Mouse (Mus musculus) urinary bladder, adult 2 months (tissue): ENCODE measurements around the gene Galnt16. TPM values are rescaled to one million over a fixed set of nuclear protein-coding genes. Genes with fewer than 3 reads are reported as not detected.

Source experiments
- DNase-seq: peaks from one replicate; pipeline ENCODE4 v3.0.0; 2022; ENCODE audit warnings: low spot score
- polyA plus RNA-seq: library from polyadenylated mRNA; depleted of rRNA; stranded (reverse); fragments of >200 nt; gene quantifications from 2 replicates; pipeline ENCODE4 v1.2.3, GENCODE M21; 2012; rRNA removed

The Galnt16 gene
- polyA plus RNA-seq = 13.2 and 21.2 TPM in 2 replicates

GRCm38 (mm10) chr12:80517977-80518376 is at the start of gene Galnt16:
Gene Galnt16 (plus strand): TSS chr12:80518277.
- no peak for DNase-seq

- no peak for DNase-seq
Measured at GRCm38 (mm10) chr12:80470206-80470605, 47.9 kb upstream of the Galnt16 start.

- DNase-seq = no peak
Measured at GRCm38 (mm10) chr12:80471926-80472325, 46.2 kb upstream of the Galnt16 start.

DNA sequence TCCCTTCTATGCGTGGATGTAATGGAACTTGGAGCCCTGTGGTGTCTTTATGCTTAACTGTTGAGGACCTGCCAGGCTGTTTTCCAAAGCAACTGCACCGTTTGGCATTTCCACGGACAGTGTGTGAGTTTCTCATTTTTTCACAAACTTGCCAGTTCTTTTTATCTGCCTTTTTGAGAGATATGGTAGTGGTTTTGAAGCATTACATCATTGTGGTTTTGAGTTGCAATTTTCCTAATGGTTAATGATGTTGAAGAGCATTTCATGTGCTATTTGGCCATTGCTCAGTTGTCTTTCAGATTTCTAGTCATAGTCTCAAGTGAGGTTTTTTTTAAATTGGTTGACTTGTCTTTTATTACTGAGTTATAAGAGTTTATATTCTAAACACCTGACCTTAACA is 44.3 kb upstream of the Galnt16 start:
- no peak for DNase-seq

GRCm38 (mm10) chr12:80479986-80480385 is 38.1 kb upstream of the Galnt16 start:
- DNase-seq = no peak

- no peak for DNase-seq
Measured at GRCm38 (mm10) chr12:80483397-80483796, 34.7 kb upstream of the Galnt16 start.

GRCm38 (mm10) chr12:80493311-80493710 is 24.8 kb upstream of the Galnt16 start:
- no peak for DNase-seq

DNA sequence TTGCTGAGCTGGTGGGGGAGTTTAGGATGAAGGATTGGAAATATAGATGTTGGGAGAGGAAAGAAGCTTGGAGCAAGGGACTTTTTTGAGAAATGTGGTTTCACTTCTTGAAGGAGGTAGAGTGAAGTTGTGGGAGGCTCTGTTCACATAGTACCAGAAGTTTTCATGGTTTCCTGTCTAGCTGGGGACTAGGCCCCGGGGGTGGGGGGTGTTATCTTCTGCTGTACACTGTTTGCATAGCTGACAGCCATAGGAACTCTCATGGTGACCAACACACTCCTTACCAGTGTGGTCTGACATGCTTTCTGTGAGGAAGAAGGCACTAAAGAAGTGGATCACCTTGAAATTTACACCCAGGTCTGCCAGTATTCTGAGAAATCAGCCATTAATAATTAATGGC is 22.4 kb upstream of the Galnt16 start:
- no peak for DNase-seq

GRCm38 (mm10) chr12:80498356-80498755 is 19.7 kb upstream of the Galnt16 start:
- DNase-seq = no peak

DNA sequence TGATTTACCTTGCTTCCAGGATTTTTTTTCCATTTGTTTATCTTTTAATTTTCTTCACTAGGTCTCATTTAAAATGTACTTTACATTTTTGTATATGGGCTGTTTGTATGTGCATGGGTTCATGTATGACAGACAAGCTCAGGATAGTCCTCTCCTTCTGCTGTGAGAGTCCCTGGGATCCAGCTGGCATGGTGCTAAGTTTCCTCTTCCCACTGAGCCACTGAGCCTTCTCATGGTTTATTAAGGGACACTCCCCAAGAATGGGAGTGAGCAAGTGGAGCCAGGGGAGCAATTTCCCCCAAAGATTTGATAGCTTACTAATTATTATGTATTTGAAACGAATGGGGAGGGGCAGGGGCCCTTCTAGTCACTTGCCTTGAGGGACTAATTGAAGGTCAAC is 17.6 kb upstream of the Galnt16 start:
- no peak for DNase-seq

DNA sequence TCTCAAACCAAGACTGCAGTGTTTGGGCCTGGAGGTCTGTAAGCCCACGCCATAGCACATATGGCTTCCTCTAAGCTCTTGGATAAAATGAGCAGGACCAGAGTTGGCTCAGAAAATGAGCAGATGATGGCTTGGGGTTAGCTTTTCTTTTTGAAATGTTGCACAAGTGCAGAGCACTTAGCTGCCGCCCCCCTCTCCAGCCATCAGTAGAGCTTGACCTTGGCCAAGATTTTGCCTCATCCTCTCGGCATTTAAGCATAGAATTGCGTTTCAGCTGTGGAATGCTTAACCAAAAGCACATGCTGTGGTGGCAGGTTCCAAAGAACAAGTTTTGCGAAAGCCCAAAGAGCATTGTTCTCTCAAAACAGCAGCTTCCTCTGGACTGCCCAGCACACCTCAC is 13.4 kb upstream of the Galnt16 start:
- DNase-seq = no peak

- DNase-seq = no peak
Measured at GRCm38 (mm10) chr12:80507041-80507745, 10.9 kb upstream of the Galnt16 start.

DNA sequence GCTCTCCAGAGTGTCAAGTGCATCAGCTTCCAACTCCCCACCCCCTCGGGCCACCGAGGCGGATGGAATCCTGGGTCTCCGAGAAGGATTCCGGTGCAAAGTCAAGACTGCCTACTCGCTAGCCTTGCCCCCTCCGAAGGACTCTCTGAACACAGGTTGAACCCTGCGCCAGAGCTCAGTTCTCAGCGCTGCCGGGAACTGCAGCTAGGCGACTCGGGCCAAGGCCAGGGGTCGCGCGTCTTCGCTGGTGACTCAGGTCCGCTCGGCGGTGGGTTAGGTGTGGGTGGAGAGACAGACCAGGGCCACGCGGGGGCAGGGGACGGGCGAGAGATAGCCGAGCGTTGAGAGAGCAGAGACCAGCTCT is 298 bp downstream of the Galnt16 start:
- DNase-seq = no peak

GRCm38 (mm10) chr12:80518757-80519620 is 912 bp downstream of the Galnt16 start:
- peak; percentile 35 for DNase-seq

DNA sequence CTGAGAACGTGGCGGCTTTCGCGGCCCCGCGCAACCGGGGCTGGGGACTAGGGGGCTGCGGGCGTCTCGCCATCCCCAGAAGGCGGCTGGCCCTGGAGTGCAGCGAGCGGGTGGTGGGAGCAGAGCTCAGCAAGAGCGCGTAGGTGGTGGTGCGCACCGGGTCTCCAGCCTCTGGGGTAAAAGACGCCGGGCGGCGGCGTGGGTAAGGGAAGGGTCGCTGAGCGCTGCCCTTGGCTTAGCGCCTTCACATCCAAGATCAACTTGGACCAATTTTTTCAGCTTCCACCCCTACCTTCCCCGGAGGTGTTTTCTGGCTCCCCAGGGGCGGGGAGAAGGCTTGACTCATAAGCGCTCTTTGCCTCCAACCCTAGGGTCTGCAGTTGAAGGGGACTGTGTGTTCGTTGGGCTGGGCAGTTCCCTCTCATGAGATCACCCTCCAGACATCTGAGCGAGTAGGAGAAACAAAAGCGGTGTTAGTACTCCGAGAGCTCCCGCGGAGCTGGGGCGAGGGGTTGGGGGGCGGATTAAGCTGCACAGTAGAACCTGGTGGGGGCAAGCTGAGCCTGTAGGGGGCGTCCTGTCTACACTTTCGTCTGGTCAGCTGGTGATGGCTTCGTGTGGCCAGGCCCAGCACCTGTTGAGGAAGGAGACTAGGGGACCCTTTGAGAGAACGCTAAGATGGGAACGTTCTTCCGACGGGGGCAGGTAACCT is 1.7 kb downstream of the Galnt16 start:
- DNase-seq = no peak

DNA sequence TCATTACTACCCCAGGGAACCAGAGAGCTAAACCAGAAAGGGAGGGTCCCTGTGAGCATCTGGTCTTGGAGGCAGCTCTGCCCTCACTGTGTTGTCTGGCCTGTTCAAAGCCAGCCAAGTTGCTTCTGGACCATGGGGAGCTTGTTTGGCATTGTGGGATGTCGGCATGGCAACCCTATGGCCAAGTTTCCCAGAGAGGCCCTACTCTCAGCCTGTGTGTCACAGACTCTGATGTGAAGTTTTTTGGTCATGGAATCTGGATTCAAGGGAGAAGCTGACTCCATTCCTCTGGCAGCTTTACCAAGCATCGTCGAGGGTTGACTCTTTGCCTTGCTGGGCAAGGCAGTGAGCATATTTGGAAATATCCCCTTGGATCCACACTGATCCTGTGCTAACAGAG is 3.9 kb downstream of the Galnt16 start:
- DNase-seq = no peak

- DNase-seq = no peak
Measured at GRCm38 (mm10) chr12:80524276-80524921, 6.3 kb downstream of the Galnt16 start.

- no peak for DNase-seq
Measured at GRCm38 (mm10) chr12:80525513-80525912, 7.4 kb downstream of the Galnt16 start.

GRCm38 (mm10) chr12:80526511-80526910 is 8.4 kb downstream of the Galnt16 start:
- no peak for DNase-seq

DNA sequence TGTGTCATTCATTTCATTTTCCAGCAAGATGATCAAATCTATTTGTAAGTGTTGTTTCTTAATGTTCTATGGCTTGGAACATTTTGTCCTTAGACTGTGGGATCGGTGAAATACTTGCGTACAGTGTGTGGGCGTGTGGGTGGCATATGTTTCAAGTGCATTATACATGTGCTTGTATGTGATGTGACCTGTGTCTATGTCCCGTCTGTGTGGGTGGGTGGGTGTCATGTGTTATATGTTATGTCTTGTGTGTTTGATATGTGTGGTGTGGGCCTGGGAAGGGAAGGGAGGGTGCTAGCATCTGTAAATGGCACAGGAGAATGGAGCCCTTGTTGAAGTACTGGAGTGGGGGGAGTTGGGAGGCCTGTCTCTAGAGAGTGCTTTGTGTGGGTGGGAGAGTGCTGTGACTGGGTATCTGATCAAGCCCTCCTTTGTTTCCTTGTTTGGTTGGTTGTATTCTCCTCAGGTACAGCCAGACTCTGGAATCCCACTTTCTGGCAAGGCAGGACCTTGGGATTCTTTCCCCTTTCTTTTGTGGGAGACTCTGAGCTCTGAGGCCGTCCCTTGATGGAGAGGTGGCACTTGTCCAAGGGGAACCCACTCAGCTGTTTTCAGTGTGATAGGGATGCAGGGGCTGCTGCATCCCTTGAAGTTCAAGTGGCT is 9.8 kb downstream of the Galnt16 start:
- no peak for DNase-seq

DNA sequence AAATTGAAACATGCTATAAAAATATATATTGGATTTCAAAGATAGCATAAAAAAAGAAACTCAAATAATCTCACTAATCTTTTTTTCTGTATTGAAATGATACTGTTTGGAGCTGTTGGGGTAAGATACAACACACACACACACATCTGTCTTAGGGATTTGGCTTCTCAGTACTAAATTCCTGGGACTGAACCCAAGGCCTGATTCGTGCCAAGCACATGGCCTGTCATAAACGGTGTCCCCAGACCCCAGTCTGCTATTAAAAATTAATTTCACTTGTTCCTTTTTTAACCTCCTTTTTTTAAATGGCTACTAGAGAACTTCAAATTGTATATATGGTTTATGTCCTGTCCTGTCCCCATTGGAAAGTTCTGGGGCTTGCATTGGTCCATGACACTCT is 12.0 kb downstream of the Galnt16 start:
- DNase-seq = no peak
